Mouse (Mus musculus): ENCODE data around the gene Spata6.

The Spata6 gene

DNA sequence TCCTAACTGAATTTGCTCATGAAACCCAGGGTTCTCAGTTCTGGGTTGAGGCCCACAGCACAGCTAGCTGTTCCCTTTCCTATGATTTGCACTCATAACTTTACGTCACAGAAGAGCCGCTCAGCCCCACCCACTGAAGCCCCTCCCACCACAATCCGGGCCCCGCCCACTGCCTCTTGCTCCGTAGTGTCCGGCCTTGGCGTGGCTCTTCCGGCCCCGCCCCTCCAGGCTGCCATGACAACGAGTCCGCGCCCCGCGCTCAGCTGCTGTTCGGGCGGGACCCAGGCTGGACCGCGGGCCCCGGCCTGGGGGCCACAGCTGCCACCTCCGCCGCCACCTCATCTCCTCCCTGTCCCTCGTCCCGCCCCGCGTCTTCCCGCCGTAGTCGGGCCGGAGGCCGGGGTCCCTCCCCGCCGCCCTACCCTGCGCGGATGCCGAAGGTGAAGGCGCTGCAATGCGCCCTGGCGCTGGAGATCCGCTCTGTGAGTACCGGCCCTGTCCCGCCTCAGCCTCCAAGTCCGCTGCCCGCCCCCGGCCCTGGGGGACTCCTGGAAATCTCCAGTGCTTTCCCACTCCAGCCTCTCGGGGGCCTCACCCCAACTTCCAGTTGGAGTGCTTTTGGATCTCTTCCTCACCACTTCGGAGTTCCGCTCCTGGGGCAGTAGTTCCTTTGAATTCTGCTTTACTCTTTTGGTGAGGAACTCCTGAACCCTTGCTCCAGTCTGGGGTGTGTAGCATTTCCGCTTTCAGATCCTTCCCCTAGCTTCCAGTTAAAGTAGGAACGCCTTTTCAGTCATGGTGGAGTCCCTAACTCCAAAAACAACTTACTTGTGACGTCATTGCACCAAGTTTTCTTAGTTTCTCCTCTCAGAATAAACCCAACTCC, at the start of gene Spata6:
Gene Spata6, plus strand, starts transcription at position 209 of the 886 bp plus-strand sequence.
- DNase-seq, result peak; percentile 97

DNA sequence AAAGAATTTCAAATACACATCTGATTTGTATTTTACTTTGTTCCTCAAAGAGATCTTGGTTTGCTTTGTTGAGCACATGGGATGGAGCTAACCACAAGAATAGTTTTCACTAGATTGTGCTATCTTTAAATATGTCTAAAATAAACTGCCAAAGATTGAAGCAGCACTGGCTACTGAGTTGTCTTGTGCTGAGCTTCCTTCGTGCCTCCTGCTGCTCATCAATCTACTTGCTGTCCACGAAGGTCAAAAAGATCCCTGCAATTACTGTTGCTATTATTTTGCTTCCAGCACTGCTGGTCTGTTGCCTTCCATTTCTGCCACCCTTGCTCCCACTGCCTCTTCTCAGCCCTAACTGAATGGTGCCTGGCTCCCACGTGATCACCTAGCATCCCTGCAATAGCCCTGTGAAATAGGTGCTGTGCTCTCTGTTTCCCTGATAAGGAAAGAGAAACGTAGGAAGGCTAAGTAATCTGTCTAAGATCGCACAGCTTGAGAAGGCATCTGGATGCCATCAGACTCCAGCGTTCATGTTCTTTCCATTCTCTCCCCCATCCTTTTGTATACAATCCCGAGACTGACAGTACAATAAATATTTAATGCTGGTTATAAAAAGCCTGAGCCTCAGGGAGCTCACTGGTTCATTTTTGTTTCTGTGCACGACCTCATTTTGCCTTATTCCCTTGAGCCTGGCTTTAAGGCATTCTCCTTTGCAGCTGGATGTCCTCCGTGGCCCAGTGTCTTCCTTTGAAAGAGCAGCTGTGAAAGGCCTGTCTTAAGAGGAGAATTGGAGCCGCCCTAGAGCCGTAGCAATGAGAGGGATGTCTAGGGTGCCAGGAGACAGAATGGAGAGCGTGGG, 49.0 kb upstream of the Spata6 start:
- DNase-seq, result no peak

DNA sequence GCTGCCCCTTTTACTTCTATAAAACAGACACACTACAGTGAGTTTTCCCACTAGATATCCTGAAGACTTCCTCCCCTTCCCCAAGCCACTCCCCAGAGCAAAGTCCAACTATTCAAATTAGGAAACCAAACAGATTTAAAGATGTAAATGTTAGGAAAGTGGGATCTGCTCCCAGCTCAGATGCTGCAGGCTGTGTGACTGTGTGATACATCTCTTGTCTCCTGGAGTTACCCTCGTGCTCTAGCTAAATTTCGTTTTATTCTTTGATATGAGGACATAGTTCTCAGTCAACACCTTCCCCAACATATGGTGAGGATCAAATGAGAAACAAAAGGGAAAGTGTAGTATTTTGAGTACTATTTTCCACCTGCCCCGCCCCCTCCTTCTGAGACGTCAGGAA, 48.3 kb upstream of the Spata6 start:
- no peak for DNase-seq

DNA sequence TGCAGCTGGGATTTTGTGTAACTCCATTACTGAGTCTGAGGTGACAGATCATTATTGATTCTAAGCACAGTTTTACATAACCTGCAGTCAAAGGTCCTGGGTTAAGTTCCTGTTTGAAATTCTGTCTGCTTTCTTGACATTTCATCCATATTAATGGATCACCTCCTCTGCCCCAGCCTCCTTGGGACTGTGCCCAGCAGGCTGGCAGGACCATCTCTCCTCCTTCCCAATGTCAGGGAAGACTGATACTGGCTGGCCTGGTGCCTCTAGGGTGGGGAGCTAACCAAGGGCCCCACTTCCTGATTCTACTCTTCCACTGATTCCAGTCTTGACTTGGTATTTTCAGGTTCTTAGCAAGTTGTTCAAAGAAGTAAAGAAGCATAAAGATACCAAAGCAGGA, 45.9 kb upstream of the Spata6 start:
- no peak for DNase-seq

DNA sequence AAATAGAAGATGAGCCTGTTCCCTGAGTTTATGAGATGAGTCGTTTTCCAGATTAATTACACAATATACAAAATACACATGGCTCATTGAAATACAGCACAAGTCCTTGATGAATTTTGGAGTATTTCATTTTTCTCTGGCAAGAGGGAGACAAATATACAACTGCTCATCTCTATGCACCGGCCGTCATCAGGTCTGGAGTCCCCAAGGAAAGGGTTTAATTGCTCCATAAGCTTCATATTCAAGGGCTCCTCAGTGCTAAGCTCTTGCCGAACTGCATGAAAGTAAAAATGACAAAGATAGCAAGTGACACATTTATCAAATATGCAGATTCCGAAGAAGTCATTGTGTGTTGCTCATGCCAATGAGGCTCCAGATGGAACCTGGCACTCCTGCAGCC, 37.9 kb upstream of the Spata6 start:
- no peak for DNase-seq

DNA sequence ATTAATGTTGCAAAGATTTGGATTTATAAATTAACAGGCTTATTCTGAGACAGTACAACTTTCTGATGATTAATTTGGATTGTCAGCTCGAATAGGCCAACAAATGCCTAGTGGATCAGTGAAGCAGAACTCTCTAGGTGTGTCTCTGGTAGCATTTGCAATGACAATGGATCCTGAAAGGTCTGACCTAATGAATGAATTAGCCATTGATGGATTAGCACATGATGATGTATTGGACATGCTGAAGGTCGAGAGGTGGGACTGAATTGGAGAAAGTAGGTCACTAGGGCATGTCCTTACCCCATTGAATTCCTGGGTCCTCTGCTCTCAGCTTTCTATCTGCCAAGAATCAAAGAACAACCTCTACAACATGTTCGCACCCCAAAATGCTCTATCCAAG, 37.0 kb upstream of the Spata6 start:
- DNase-seq, result no peak

DNA sequence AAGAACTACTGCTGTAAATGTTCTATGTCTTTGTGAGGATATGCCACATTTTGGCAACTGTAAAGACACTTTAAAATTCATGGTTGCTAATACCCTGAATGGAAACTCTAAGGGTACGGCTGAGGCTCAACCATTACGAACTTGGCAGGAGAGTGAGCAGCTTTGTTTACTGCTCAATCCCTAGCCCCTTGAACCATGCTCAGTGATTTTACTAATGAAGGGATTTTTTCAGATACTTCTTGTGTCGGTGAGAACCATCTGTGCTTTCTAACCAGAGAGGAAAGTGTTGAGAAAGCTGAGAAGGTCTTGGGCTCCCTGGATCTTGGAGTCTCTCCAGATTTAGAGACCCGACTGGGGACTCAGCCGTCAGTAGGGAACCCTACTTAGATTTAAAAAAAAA, 35.9 kb upstream of the Spata6 start:
- DNase-seq, result no peak

DNA sequence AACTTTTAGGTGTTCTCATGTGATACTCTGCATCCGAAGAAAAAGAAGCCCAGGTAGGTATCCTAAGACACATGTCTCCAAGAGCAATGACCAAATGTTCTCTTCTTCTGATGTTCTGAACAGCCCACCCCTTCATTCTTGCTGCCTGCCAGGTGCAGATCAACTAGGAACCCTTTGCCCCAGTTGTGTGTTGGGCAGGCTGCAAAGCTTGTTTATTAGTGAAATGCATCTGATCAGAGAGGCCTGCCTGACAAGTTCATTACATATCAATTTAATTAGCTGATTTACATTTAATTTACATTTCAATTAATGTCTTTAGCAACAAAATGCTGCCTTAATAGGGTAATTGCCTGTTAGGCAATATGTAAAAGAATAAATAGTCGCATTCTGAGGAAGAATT, 33.8 kb upstream of the Spata6 start:
- DNase-seq, result no peak

DNA sequence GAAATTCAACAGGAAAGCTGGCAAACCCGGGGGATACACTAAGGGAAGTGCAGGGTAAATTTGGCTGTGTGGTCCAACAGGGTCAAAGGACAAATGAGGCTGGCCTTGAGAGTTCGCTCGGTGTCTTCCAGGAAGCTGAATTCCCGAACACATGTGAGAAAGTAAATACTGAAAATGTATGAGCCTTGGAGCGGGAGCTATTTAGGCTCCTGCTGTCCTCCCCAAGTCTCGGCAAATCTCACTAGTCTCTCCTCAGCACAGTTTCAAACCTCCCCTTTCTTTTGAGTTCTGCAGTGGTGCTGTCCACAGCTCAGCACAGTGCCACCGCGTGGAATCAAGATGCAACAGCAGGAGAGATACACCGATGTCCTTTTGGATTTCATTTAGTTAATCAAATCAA, 32.8 kb upstream of the Spata6 start:
- peak; percentile 72 for DNase-seq

DNA sequence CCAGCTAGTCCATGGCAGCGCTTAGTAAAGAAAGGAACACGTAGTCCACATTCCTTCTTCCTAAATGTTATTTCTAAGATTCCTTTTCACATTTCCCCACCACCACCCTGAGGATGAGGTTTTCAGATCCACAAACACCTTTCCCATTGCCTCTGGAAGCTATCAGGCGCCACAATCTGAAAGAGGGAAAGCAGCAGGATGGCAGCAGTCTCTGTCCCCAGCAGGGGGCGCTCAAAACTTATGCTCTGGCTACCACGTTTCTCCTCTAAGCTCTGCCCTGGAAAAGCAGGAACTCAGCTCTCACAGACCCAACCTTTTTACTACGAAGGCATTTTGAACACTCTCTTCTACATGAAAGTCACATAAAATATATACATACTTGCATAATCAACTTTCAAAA, 32.2 kb upstream of the Spata6 start:
- peak; percentile 89 for DNase-seq

DNA sequence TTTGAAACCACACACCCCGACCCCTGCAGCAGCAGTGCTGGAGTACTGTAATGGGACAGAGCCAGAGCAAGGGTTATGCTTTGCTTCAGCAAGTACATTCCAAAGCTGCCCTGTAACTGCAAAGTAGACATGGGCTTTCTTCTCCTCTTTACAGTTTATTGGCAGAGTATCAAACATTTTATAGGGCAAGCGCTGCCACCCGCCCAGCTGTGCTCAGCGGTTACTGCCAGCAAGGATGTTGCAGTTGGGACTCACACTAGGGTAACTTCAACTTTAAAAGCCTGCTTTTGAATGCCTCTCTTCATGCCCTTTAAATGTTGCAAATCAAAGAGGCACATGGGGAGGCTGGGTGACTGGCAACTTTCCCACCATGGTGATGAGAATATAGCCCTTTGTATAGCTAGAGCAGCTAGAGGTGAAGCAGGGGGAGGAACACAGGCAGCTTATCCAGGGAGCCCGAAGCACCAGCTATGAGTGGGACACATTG, 28.7 kb upstream of the Spata6 start:
- peak; percentile 19 for DNase-seq

DNA sequence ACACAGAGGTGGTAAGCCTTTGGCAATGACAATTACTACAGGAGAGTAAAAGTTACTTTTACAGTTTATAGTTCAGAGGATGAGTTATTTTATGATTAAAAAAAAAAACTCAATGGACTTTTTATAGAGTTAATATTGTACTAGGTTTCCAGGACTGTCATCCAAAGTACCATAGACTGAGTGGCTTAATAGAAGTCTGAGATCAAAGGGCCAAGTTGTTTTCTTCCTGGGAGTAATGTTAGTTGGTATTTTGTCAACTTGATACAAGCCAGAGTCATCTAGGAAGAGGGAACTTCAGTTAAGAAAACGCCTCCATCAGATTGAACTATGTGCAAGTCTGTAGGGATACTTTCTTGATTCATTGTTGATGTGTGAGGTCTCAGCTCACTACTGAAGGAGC, 18.4 kb upstream of the Spata6 start:
- no peak for DNase-seq

DNA sequence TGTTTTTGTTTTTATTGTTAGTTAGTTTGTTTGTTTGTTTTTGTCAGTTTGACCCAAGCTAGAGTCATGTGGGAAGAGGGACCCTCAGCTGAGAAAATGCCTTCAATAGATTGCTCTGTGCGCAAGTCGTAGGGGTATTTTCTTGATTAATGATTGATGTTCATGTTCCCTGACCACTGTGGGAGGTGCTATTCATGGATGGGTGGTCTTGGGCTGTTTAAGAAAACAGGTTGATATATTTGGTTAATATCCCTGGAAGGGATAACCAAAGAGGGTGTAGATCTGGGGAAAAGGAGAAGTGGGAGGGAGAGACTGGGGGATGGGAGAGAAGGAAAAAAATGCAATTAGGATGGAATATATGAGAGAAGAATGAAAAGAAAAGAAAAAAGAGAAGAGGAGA, 15.7 kb upstream of the Spata6 start:
- no peak for DNase-seq

DNA sequence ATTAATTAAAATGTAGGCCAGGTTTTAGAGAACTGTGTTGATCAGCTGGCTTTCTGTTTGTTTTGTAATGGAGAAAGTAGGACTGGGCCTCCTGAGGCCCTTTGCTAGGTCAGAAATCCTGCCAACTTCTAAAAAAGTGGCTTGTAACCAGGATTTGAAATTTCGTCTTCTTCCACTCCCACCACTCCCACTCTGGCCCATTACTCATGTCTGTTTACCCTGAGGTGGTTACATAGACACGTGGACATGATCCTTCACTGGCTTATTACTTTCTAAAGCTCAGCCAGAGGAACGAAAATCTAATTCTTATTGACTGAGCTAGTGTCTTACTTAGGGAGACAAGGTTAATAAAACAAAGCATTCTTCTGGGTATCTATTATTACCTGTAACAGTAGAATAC, 14.8 kb upstream of the Spata6 start:
- no peak for DNase-seq

DNA sequence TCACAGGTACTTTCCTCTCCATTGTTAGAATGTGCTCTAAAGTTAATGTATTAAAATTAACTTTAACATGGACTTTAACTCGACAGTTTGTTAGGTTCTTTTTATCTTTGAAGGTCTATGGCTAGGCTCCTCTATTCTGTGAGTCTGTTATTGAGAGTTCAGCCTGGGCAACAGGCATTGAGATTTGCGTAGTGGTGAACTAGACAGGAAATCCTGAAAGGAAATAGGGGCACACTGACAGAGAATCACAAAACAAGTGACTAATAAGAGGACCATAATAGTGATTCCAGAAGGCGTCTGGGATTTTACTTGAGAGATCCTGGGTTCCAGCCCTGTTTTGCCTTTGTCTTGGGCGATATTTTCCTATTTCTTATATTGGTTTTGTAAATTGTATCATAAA, 488 bp upstream of the Spata6 start:
- no peak for DNase-seq

DNA sequence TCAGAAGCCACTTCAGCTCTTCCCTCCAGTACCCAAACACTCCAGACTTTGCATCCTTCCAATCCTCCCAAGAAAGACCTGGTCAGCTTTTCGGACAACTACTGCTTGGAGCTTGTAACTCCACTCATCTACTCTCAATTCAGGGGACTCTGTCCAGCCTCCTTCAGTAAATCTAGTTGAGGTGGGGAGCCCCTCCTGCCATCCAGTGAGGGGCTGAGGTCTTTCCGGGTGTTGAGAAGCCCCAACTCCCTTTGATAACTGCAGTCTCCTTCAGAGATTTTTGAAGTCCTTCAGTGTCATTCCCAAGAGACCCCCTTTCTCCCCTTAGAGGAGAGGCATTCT, 849 bp downstream of the Spata6 start:
- peak; percentile 20 for DNase-seq

DNA sequence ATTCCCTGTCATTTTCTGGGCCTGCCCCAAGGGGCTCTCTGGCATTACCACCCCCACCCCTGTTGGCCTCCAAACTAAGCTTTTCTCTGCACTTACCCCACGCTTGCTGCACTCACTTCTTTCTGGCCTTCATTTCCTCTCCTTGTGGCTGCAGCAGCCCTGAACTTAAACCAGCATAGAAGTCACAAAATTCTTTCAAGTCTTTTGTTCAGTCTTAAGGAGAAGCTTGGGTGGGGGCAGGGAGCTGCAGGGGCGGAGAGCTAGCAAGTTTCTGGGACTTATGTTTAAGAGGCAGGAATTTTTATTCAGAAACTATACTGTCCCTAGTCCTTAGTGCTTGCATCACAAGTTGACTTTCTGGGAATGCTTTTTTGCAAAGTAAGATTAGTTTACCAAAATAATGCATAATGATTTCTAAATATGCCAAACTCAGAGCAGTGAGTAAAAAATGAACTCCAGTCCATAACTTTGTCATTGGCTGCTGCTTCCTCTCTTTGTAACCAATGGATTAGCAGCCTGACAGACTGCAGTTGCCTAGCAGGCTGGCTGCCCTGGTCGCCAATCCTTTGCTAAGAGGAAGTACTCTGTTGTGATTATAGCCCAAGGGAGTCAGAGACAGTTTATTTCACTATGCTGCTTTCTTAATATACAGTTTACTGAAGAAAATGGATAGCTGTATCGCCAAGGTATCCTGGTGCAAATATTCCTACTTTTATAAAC, 1.5 kb downstream of the Spata6 start:
- peak; percentile 63 for DNase-seq

DNA sequence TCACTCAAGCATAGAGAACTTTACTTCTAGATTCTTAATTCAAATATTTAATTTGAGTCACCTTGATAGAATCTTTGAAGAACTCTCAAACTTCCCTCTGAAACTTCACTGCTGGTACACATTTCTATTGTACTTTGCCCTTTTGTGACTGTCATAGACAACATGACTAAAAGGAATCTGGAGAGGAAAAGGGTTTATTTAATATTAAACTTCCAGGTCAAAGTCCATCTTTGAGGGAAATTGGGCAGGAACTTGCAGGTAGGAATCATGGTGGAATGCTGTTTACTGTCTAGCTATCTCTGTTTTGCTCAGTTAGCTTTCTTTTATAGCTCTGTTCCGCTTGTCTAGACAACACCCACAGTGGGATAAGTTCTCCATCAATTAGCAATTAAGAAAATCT, 17.8 kb downstream of the Spata6 start:
- no peak for DNase-seq

DNA sequence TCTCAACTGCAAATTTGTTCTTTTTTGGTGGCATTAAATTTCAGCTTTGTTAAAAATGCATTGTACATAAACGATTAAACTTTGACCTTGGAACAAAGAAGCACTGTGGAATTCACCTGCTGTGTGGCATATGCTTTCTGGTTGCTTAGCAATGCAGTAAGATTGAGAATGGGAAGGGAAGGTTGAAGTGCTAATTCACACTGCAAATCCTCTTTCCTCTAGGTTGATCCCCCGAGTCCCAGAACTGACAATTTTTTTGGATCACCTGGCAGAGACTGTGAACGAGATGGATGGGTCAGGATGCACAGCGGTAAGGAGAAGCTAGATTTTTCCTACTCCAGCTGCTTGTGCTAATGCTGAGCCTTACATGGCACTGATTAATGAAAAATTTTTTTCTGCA, 60.7 kb downstream of the Spata6 start:
- DNase-seq, result no peak

DNA sequence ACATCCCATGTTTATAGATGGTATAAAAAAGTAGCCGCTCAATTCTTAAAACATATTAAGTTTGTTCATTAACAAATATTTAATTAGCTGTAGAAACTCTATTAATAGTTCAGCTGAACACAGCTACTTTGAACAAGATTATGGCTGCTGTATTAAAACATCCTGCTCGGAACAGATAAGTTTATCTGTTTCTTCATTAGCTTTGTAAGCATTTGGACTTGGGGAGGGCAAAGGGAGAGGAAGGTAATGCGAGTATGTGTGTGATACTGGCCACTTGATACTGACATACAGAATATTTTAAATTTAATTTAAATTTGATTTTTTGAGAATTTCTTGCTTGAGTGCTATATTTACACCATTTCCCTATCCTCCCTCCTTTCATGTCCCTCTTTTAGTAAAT, 80.1 kb downstream of the Spata6 start:
- no peak for DNase-seq

DNA sequence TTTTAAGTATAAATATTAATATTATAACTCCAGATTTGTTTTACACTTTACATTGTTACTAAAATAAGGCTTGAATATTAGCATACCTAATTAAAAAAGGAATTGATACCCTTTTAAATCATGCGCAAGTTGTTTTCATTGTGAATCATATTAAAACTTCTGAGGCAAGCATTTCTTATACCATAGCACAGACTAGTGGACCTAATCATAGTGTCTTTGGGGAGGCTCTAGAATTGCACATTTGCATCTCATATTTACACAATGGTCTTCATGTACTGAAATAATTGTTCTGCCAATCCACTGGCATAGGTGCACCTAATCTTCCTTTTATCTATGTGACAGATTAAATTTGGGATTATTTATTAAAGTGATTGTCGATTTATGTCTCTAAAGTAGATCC, 83.4 kb downstream of the Spata6 start:
- no peak for DNase-seq

DNA sequence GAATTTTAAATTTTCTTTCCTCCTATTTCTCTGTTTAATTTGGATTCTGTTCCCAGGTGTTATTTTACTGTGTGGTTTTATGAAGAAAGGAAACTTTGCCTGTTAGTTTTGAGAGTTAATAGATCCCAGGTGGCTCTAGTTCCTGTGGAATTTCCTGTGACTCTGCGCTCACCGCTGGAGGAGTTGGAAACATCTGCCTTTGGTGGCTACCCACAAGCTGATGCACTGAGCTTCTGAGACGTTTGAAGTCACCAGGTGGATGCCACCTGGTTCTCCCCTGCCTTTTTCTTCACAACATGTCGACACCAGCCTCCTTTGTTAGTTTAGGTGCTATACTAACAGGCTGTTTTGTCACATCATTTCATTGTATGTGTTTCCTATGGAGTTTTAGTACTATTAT, 97.7 kb downstream of the Spata6 start:
- peak; percentile 51 for DNase-seq

DNA sequence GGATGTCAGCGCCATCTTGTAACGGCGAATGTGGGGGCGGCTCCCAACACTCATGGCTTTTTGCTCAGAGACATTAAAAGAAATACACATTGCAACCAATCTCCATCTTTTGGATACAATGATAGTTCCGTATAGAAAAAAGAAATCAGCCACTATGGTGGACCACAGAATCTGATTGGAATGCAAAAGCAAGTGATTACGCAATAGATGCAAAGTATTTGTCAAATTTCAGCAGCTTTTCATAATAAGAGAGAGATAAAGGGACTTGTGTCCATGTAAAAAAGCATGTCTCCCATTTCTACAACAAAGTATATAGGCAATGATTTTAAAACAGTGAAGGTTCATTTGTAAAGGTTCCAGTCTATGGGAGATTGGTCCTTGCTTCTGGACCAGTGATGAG, 119.1 kb downstream of the Spata6 start:
- no peak for DNase-seq

DNA sequence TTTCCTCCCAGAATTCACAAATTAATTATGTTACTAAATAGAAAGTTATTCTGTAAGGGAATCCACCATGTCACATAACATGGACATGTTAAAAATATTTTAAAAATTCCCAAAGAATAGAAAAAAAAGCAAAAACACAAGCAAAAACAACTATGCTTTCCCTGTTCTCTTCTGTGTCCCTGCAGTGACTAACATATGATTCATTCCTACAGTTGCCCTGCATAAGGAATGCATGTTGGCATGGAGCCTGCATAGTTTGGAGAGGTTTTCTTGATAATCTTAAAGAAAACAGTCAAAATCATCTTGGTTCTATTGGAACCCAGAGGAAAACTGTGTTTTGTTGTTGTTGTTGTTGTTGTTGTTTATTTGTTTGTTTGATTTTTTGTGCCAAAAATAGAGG, 132.8 kb downstream of the Spata6 start:
- no peak for DNase-seq
